Mouse (Mus musculus) limb, embryonic 14.5 days (tissue): ENCODE measurements around the gene Ece2. TPM values are rescaled to one million over a fixed set of nuclear protein-coding genes. Genes with fewer than 3 reads are reported as not detected.
"Not testable (repeated sequence)": the region's sequence is repeated elsewhere in the genome, so short reads cannot be mapped to it uniquely, and the experiment has no call there.

Source experiments
- ATAC-seq: fragments of 200-750 bp; cut with Nextera tagmentation; 2 replicates; pipeline ENCODE4 v1.8.0; 2017; ENCODE audit warnings: low read depth, moderate number of reproducible peaks, moderate TSS enrichment; ENCODE audit not compliant: low FRiP score
- DNase-seq: peaks from one replicate; pipeline ENCODE4 v3.0.0-alpha.2; 2015; ENCODE audit warnings: low spot score
- H3K27ac ChIP-seq: fragments of 300-500 bp; sonication (generic); replicated peaks from 2 replicates; pipeline ENCODE4 v1.5.1; 2014; ENCODE audit warnings: low read depth, mild to moderate bottlenecking, low read length, moderate library complexity, mixed read lengths
- H3K27me3 ChIP-seq: fragments of 300-500 bp; sonication (generic); 2 replicates; pipeline ENCODE4 v1.6.1; 2014; ENCODE audit warnings: low read length, mixed read lengths; ENCODE audit not compliant: control insufficient read depth, insufficient read depth
- H3K36me3 ChIP-seq: fragments of 300-500 bp; sonication (generic); 2 replicates; pipeline ENCODE4 v1.6.1; 2014; ENCODE audit warnings: mild to moderate bottlenecking, low read length, moderate library complexity, mixed read lengths; ENCODE audit not compliant: control insufficient read depth, insufficient read depth
- H3K4me1 ChIP-seq: fragments of 300-500 bp; sonication (generic); 2 replicates; pipeline ENCODE4 v1.6.1; 2014; ENCODE audit warnings: antibody characterized with exemption, low read length, mixed read lengths; ENCODE audit not compliant: control insufficient read depth, insufficient read depth
- H3K4me2 ChIP-seq: fragments of 300-500 bp; sonication (generic); replicated peaks from 2 replicates; pipeline ENCODE4 v1.6.1; 2014; ENCODE audit warnings: low read depth, mild to moderate bottlenecking, low read length, moderate library complexity; ENCODE audit not compliant: severe bottlenecking
- H3K4me3 ChIP-seq: fragments of 300-500 bp; sonication (generic); replicated peaks from 2 replicates; pipeline ENCODE4 v1.5.1; 2014; ENCODE audit warnings: low read length
- H3K9ac ChIP-seq: fragments of 300-500 bp; sonication (generic); 2 replicates; pipeline ENCODE4 v1.6.1; 2014; ENCODE audit warnings: mild to moderate bottlenecking, low read depth, low read length, moderate library complexity; ENCODE audit not compliant: severe bottlenecking
- H3K9me3 ChIP-seq: fragments of 300-500 bp; sonication (generic); 2 replicates; pipeline ENCODE4 v1.6.1; 2016; ENCODE audit warnings: low read length; ENCODE audit not compliant: control insufficient read depth
- POLR2A ChIP-seq: fragments of 200-500 bp; IDR thresholded peaks from 2 replicates; pipeline ENCODE4 v1.8.0; 2012; ENCODE audit warnings: inconsistent platforms, mild to moderate bottlenecking, moderate library complexity, borderline replicate concordance; ENCODE audit not compliant: insufficient read depth, insufficient read length; ENCODE audit errors: extremely low read depth
- WGBS: fragments of 180-500 bp; shearing (Covaris S2); extraction: QIAGEN DNeasy Blood & Tissue Kit; methylation state at CpG from one replicate; pipeline ENCODE4 v1.1.7; 2014; 5-methylcytosine and 5-hydroxymethylcytosine counted together
- polyA plus RNA-seq, 2 experiments: library from polyadenylated mRNA; depleted of rRNA in 1 of 2; stranded (reverse) in 1 of 2; unstranded in 1 of 2; fragments of >200 nt; fragmentation: Nextera tagmentation in 1 of 2; extraction: Ambion mirVana in 1 of 2; gene quantifications; 2 replicates each; pipeline versions ENCODE4 v1.2.1 to v1.2.3; 2012 to 2014

Gene Ece2
- polyA plus RNA-seq, 2 experiments, result 3.9 to 15.8 TPM

DNA sequence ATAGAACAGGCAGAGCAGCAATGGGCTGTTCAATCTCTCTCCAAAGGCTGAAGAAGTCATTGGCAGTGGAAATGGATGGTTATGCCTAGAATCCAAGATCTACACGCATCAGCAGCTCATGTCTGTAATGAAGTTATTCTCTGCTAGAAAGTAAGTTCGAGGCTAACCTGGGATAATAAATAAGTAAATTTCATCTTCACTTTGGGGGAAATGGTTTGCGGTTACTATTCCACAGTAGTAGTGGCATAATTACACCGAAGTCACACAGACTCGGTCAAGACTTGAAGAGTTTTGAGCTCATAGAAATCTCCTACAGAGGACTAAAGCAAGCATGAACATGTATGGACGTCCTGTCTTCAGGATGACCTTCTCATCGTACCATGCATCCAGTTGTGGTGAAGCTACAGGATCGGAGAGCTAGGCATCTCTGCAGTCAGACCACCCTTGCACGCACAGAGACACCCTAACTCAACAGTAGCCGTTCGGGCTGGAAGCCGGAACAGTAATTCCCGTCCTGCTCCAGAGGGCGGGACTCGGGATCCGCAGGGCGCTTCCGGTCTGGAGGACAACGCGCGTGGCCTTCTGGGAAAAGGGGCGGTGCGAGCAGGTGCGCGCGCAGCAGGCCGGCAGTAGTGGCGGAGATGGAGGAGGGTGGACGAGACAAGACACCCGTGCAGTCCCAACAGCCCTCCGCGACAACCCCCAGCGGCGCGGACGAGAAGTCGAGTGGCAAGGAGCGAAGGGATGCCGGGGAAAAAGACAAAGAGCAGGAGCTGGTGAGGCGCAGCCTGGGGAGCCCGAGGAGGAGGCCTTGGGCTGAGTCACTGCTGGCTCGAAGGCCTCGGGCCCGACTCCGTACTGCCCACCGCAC is 21.7 kb downstream of the Ece2 start, which contains the start of gene Psmd2:
Gene Psmd2, plus strand, starts transcription at position 577 of the 871 bp plus-strand sequence.
- DNase-seq (peak; percentile 94), ATAC-seq (peak; percentile 97)
- no peaks in the 10 kb centered on the region for H3K9me3 ChIP-seq
- 2% methylated on average over 43 of the region's 46 CpGs for WGBS
- no peaks in the 10 kb centered on the region for H3K27me3 ChIP-seq
- H3K4me1 ChIP-seq, result peaks cover 13% of the 10 kb centered on the region
- H3K27ac ChIP-seq, result peak within 1 kb of the TSS; percentile 58
- peak within 1 kb of the TSS; percentile 65 for H3K4me3 ChIP-seq
- H3K4me2 ChIP-seq, result peak within 1 kb of the TSS; percentile 80
- peak within 1 kb of the TSS; percentile 80 for H3K9ac ChIP-seq
- H3K36me3 ChIP-seq, result peaks cover 26% of the 10 kb centered on the region
- TF ChIP-seq POLR2A, result peak; percentile 70; the same call in 1 of the 2 replicates

DNA sequence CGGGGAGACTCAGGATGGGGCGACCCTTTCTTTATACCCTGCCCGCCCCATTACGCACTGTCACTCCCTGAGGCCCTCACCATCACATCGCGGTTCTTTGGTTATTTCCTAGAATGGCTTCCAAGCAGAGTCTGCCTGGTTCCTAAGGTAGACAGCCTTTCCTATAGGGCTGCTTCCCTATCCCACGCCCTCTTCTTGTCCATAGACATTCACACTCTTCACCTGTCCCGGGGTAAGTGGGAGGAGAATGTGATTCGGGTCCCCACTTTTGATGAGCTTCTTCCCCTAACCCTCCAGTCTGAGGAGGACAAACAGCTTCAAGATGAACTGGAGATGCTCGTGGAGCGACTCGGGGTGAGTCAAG is 22.3 kb downstream of the Ece2 start:
- TF ChIP-seq POLR2A, result no peak
- 7% methylated on average over 12 of the region's 12 CpGs for WGBS
- DNase-seq (no peak), ATAC-seq (no peak)
- H3K4me1 ChIP-seq, result peaks cover 13% of the 10 kb centered on the region
- peak overlapping the region; percentile 80 for H3K4me2 ChIP-seq
- H3K27ac ChIP-seq, result no peak overlapping the region
- peaks cover 32% of the 10 kb centered on the region for H3K36me3 ChIP-seq
- no peaks in the 10 kb centered on the region for H3K9me3 ChIP-seq
- peak overlapping the region; percentile 65 for H3K4me3 ChIP-seq
- no peaks in the 10 kb centered on the region for H3K27me3 ChIP-seq
- H3K9ac ChIP-seq, result peak overlapping the region; percentile 80

DNA sequence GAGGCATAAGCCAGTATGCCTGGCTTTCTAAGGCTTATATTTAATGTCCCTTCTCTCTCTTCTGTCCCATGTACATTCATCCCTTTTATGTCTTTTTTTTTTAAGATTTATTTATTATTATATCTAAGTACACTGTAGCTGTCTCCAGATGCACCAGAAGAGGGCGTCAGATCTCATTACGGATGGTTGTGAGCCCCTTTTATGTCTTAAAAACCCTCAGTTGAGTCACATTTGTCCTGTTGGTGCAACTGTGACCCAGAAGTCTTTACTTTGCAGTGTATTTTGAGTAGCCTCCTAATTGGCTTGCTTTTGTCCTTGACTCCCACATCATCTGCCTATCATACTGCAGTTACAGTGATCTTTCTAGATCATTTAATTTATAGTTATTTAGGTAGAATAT is 23.7 kb downstream of the Ece2 start:
- H3K9ac ChIP-seq, result no peak overlapping the region
- 59% methylated on average over 2 of the region's 2 CpGs for WGBS
- no peaks in the 10 kb centered on the region for H3K9me3 ChIP-seq
- peaks cover 46% of the 10 kb centered on the region for H3K36me3 ChIP-seq
- DNase-seq, result no peak
- H3K27me3 ChIP-seq, result no peaks in the 10 kb centered on the region
- no peak overlapping the region for H3K4me2 ChIP-seq
- H3K4me1 ChIP-seq, result peaks cover 13% of the 10 kb centered on the region
- TF ChIP-seq POLR2A, result no peak
- no peak overlapping the region for H3K27ac ChIP-seq
- no peak overlapping the region for H3K4me3 ChIP-seq
- no peak for ATAC-seq

DNA sequence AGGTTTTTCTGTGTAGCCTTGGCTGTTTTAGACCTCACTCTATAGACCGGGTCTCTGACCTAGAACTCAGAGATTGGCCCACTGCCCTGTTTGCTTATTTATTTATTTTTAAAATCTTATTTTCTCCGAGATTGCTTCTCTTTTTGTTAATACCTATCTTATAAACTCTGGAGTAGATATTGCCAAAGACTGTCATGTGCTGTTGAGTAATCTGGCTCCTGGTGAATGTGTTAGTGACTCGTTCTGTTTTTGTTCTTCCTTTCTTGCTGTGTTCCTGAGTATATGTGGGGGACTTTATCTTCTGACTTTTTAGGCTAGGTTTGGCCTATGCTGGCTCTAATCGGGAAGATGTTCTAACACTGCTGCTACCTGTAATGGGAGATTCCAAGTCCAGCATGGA is 28.0 kb downstream of the Ece2 start:
- Histone ChIP-seq H3K4me1 (peaks cover 5% of the 10 kb centered on the region; the same call in 1 of the 2 replicates), H3K4me2 (no peak overlapping the region), H3K36me3 (peaks cover 88% of the 10 kb centered on the region), H3K27ac (no peak overlapping the region), H3K27me3 (no peaks in the 10 kb centered on the region), H3K9me3 (no peaks in the 10 kb centered on the region), H3K4me3 (no peak overlapping the region), H3K9ac (no peak overlapping the region)
- 90% methylated on average over 4 of the region's 4 CpGs for WGBS
- no peak for ATAC-seq
- DNase-seq, result no peak
- TF ChIP-seq POLR2A, result no peak

DNA sequence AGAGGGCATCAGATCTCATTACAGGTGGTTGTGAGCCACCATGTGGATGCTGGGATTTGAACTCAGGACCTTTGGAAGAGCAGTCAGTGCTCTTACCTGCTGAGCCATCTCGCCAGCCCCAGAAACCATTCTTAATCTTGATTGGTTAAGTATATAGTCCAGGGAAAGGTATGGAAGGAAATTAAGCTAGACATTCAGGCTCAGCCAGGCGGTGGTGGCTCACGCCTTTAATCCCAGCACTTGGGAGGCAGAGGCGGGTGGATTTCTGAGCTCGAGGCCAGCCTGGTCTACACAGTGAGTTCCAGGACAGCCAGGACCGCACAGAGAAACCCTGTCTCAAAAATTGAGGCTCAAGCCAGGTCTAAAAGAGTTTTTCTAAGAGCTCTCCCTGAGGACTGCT is 38.4 kb downstream of the Ece2 start, which contains the start of gene Eif4g1:
Gene Eif4g1, plus strand, starts transcription at position 301 of the 400 bp plus-strand sequence.
- not testable (repeated sequence) for DNase-seq, H3K9ac ChIP-seq
- WGBS, result 91% methylated on average over 5 of the region's 6 CpGs

More for the DNA sequence above, 38.4 kb downstream of the Ece2 start, which contains the start of gene Eif4g1:
- not testable (repeated sequence) for H3K36me3 ChIP-seq, H3K27ac ChIP-seq, ATAC-seq, H3K9me3 ChIP-seq, H3K27me3 ChIP-seq, H3K4me1 ChIP-seq, H3K4me2 ChIP-seq, H3K4me3 ChIP-seq
